Mouse (Mus musculus) heart, adult 18-20 months (tissue): ENCODE measurements around the gene Map3k10. TPM values are rescaled to one million over a fixed set of nuclear protein-coding genes. Genes with fewer than 3 reads are reported as not detected.
"Not testable (repeated sequence)": the region's sequence is repeated elsewhere in the genome, so short reads cannot be mapped to it uniquely, and the experiment has no call there.

ENCODE experiments used
- DNase-seq, 2 experiments: peaks; one replicate each; pipeline ENCODE4 v3.0.0; 2021 to 2022; ENCODE audit warnings: mixed read lengths in 1 of 2
- total RNA-seq, 2 experiments: library from RNA; stranded (reverse); gene quantifications; 2 replicates each; pipeline ENCODE4 v1.2.3; 2021

Map3k10 gene
- total RNA-seq, 2 experiments from 2014 or later: 19.1 to 21.7 TPM

GRCm38 (mm10) chr7:27654607-27655276 is 19.7 kb downstream of the Map3k10 start:
- DNase-seq: peak in 1 of 2 experiments; percentile 32

GRCm38 (mm10) chr7:27653681-27654437 is 20.5 kb downstream of the Map3k10 start, which contains the start of gene Ttc9b:
Ttc9b (plus strand) TSS chr7:27653915.
- peak in 1 of 2 experiments; percentile 27 for DNase-seq

- DNase-seq: peak; percentile 61 to 84
Observed at GRCm38 (mm10) chr7:27650949-27651348, 23.4 kb downstream of the Map3k10 start.

GRCm38 (mm10) chr7:27649723-27650122 is 24.7 kb downstream of the Map3k10 start:
- DNase-seq: no peak

DNA sequence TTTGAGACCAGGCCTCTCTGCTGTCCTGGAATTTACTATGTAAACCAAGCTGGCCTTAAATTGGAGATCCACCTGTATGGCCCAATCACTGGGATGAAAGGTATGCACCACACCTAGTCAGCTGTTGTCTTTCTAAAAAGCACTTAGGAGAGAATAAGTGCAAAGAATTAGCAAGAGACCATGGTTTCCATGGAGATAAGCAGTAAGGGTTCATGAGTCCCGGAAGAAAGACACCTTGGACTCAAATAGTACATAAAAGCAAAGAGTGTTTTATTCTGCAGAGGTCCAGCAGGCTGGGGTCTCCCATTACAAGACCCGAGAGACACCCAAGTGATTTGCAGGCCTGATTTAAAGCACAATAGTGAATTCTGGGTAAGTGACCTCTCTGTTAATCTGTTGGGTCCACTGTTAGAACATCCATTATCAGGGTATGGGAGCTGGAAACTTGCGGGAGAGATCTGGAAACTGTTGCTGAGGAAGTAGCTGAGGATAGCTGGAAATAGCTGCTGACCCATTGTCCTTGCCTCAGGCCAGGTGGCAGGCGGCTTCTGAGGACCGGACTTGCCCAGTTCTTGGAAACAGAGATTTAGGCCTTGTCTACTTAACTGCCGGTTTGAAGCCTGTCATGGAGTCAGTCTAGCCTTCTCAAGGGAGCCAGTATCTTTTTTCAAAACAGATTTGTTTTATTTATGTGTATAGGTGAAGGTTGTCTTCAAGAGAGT is 27.0 kb downstream of the Map3k10 start:
- DNase-seq: no peak

GRCm38 (mm10) chr7:27646516-27646915 is 27.9 kb downstream of the Map3k10 start:
- no peak for DNase-seq

- DNase-seq: no peak
Observed at GRCm38 (mm10) chr7:27644471-27644870, 29.9 kb downstream of the Map3k10 start.

GRCm38 (mm10) chr7:27635094-27635493 is 39.3 kb downstream of the Map3k10 start:
- DNase-seq: not testable (repeated sequence)

DNA sequence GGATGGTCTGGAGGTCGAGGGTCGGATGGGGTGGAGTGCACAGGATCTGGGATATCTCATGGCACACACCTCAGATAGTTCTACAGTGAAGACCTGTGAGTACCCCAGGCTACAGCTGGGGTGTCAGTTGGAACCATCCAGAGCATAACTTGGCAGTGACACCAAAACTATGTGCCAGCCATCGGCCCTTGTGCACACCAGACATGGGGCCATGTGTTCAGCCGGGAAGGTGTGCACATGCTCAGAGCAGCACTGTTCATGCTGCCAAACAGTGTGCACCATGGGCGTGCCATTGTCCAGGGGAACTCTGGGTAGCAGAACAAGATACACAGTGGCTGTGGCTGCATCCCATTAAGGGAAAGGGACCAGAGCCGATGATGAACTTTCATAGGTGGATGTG is 39.7 kb downstream of the Map3k10 start:
- no peak for DNase-seq

DNA sequence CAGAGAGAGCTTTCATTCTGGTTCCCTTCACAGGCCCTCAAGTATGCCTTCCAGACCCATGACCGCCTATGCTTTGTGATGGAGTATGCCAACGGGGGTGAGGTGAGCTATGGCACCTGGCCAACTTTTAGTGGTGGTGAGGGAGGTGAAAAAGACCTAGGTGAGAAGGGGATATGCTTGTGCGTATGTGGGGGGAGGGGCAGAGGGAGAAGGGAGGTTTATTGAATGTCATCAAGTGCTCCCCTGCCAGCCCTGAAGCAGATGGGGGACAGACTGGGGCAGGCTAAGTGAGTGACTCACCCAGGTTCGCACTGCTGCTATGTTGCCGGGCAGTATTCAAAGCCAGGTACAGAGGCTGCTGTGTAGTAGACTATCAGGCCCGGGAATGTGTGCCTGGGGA is 41.2 kb downstream of the Map3k10 start:
- no peak for DNase-seq

GRCm38 (mm10) chr7:27631439-27631838 is 43.0 kb downstream of the Map3k10 start:
- no peak for DNase-seq

DNA sequence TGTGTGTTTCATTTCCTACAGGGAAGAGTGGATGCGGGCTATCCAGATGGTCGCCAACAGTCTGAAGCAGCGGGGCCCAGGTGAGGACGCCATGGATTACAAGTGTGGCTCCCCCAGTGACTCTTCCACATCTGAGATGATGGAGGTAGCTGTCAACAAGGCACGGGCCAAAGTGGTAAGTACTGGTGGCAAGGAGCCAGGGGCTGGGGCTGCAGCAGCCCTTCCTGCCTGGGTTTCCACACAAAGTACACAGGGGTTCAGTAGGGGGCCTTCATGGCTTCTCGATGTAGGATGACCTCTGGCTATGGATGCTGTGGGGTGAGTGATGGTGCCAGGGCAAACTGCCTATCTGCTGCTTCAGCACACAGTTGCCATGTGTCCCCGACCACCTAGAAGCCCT is 45.6 kb downstream of the Map3k10 start:
- DNase-seq: not testable (repeated sequence)

- DNase-seq: peak; percentile 34 to 62
Observed at GRCm38 (mm10) chr7:27628190-27628589, 46.2 kb downstream of the Map3k10 start.

DNA sequence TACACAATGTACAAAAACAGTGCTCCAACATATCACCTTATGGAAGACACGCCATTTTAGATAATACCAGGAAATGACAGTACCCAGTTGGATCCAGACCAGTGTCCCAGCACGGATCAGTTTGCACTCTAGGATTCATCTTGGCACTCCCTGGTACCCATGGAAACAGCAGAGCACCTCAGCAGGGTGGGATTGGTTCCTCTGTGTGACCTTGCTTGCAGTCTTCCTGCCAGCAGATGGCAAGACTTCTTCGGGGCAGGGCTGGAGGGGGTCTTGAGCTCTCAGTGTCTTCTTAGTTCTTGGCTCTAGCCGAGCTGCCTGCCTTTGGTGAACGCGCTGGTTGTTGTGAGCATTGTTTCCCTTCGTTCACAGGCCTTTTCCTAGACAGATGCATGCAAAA is 46.7 kb downstream of the Map3k10 start:
- no peak for DNase-seq

DNA sequence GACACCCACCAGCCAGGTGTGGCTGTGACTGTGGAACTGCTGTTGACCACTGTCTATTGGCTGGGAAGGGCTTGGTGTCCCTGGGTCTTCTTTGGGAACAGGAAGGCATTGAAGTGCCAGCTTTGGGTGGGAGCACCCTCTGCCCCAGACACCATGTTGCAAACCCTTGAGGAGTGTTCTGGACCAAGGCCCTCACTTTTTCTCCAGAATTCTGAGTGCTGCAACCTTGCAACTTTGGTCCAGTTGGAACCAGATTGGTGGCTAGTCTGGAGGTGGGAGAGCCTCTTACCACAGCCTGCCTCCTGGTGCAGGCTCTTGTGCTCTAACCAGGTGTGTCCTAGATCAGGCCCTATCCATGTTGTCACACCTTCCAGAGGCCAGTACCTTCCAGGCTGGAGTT is 49.4 kb downstream of the Map3k10 start:
- DNase-seq: no peak

DNA sequence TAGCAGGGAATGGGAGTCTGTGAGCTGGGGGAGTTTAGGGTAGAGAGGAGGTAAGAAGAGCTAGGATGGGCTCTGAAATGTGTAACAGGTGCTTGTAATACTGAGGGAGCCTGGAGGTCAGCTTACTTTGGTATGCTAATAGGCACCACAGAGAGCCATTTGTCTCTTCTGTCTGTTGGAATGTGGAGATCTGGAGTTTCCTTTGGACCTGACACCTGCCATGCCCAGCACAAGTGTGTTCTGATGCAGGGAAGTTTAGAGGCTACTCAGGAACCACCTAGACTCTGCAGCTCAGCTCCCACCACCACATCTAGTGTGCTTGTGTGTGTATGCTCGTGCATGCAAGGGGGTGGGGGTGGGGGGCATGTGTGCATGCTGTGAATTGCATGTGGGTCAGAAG is 52.2 kb downstream of the Map3k10 start:
- DNase-seq: no peak

GRCm38 (mm10) chr7:27621028-27621427 is 53.4 kb downstream of the Map3k10 start:
- no peak for DNase-seq

DNA sequence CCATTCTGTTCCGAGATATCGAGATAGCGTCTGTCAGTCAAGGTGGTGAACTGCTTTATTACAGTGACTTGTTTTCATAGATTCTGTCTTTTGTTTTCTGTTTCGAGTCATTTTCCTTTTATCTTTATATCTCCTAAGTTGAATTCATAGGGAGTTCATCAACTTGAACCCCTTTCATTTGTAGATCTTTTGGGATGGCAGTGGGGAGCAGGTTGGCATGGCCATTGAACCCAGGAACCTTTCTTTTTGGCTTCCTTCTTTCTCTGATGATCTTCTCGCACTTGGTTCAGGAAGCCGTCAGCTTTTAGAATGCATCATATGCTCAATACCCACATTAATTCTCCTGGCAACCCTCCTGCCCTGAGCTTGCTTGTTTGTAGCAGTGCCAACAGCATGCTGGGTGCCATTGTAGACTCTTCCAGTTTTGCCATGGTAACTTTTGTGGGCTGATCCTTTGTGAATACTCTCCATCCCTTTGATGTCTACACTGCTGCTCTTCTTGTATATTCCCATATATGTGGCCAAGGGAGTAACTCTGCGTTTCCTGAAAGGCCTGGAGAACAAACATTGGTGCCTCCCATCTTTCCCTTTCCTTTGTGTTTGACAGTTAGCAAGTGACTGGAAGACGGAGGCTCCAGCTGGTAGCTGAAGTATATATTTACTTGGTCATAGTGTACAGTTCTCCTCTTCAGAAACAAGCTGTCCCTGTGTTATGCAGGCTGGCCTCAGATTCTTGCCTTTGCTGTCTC is 60.5 kb downstream of the Map3k10 start:
- DNase-seq: no peak

- DNase-seq: no peak
Observed at GRCm38 (mm10) chr7:27612940-27613339, 61.5 kb downstream of the Map3k10 start.

DNA sequence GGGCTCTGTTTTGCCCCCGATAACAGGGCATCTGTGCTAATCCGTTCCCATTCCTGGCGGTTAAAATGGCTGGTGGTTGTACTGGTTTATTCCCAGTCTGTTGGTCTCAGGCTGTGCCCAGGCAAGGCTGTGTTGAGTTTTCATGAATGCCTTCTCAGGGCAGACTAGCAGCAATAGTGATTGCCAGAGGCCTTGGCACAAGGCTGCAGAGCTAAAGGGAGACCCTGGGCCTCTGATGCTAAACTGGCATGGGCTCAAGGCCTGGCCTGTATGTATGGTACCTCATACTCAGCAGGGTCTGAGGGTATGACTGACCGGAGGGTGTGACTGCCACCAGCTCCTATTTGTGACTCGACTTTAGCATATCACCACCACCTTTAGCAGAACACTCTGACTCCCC is 63.5 kb downstream of the Map3k10 start:
- DNase-seq: no peak

DNA sequence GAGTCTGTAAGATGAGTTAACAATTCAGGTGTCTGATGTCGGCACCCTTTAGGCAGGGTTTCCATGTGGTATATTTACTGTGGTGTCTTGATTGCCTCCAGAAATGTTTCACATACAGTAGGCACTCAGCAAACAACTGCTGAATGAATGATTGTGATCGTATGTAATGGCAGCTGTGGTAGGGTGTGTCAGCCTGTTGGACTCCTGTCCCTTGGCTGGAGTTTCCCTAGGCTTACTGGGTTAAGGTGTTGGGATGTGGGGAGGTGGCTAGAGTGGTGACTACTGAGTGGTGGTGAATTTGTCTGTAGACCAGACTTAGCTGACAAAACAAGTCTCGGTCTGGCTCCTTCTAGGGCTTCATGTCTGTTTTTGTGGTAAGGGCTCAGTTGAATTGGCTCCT is 64.0 kb downstream of the Map3k10 start:
- no peak for DNase-seq

DNA sequence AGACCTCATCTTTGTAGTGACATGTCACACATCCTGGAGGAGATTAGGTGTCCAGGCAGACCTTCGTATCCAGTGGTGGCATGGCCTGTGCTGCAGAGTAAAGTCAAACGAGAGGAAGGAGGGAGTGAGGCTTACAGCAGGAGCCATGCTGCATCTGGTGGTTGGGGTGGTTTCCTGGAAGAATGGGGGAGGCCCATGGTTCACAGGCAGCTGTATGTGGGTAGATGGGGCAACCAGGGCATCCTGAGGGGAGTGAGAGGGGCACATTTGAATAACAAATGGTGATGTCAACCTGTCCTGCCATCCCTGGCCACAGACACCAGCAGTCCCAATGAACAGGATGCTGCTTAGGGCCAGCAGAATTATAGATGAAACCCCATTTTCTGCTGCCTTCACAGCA is 64.7 kb downstream of the Map3k10 start:
- no peak for DNase-seq
